Mouse (Mus musculus) MEL (cell line): ENCODE data around the gene Fosl2. TPM values are rescaled to one million over a fixed set of nuclear protein-coding genes. Genes with fewer than 3 reads are reported as not detected.
A peak's percentile ranks its signal among the peaks of the same experiment; 100 is the strongest.

Experiments
- DNase-seq: peaks from one replicate; pipeline ENCODE4 v3.0.0; 2011; ENCODE audit warnings: low read depth, low spot score
- H3K27ac ChIP-seq: 2 replicates; pipeline ENCODE4 v1.5.1; 2012; ENCODE audit warnings: low read depth, mild to moderate bottlenecking, control low read depth, low read length, moderate library complexity; ENCODE audit not compliant: control insufficient read depth
- H3K27me3 ChIP-seq, 2 experiments: fragments of 150-350 bp in 1 of 2; sonication (generic) in 1 of 2; 2 replicates each; pipeline ENCODE4 v1.6.1; 2012; ENCODE audit warnings: low read length in 2 of 2, mild to moderate bottlenecking in 2 of 2, improper control_type of control experiment in 1 of 2, moderate library complexity in 1 of 2; ENCODE audit not compliant: insufficient read depth in 2 of 2, control insufficient read depth in 1 of 2
- H3K36me3 ChIP-seq, 2 experiments: 2 replicates each; pipeline ENCODE4 v1.6.1; 2012 to 2014; ENCODE audit warnings: low read length in 2 of 2, improper control_type of control experiment in 1 of 2, inconsistent platforms in 1 of 2, mild to moderate bottlenecking in 1 of 2; ENCODE audit not compliant: insufficient read depth in 2 of 2, control insufficient read depth in 1 of 2
- H3K4me1 ChIP-seq, 2 experiments: fragments of 150-350 bp in 1 of 2; sonication (generic) in 1 of 2; 2 replicates each; pipeline ENCODE4 v1.6.1; 2012; ENCODE audit warnings: low read length in 2 of 2, improper control_type of control experiment in 1 of 2, mild to moderate bottlenecking in 1 of 2; ENCODE audit not compliant: insufficient read depth in 2 of 2, control insufficient read depth in 1 of 2
- H3K4me3 ChIP-seq, 2 experiments: fragments of 150-350 bp in 1 of 2; sonication (generic) in 1 of 2; 2 replicates each; pipeline ENCODE4 v1.5.1; 2012; ENCODE audit warnings: low read depth in 2 of 2, low read length in 2 of 2, mild to moderate bottlenecking in 2 of 2, moderate library complexity in 2 of 2, control low read depth in 1 of 2, improper control_type of control experiment in 1 of 2; ENCODE audit not compliant: control insufficient read depth in 1 of 2, insufficient read depth in 1 of 2
- H3K79me2 ChIP-seq: 2 replicates; pipeline ENCODE4 v1.6.1; 2012; ENCODE audit warnings: mild to moderate bottlenecking, low read length, moderate library complexity; ENCODE audit not compliant: control insufficient read depth, poor library complexity, insufficient read depth
- H3K9ac ChIP-seq: 2 replicates; pipeline ENCODE4 v1.6.1; 2012; ENCODE audit warnings: low read depth, mild to moderate bottlenecking, control low read depth, low read length, moderate library complexity; ENCODE audit not compliant: control insufficient read depth, poor library complexity, severe bottlenecking
- H3K9me3 ChIP-seq: fragments of 150-350 bp; sonication (generic); replicated peaks from 2 replicates; pipeline ENCODE4 v1.6.1; 2012; ENCODE audit warnings: mild to moderate bottlenecking, low read length, improper control_type of control experiment, moderate library complexity; ENCODE audit not compliant: insufficient read depth
- BHLHE40 ChIP-seq: IDR thresholded peaks from 2 replicates; pipeline ENCODE4 v1.6.1; 2012; ENCODE audit warnings: low read depth, mild to moderate bottlenecking, inconsistent platforms, low read length, improper control_type of control experiment, borderline replicate concordance
- CHD1 ChIP-seq: IDR thresholded peaks from 2 replicates; pipeline ENCODE4 v1.6.1; 2012; ENCODE audit warnings: low read depth, mild to moderate bottlenecking, inconsistent platforms, low read length, improper control_type of control experiment
- CHD2 ChIP-seq: IDR thresholded peaks from 2 replicates; pipeline ENCODE4 v1.6.1; 2011; ENCODE audit warnings: low read length, improper control_type of control experiment
- E2F4 ChIP-seq: IDR thresholded peaks from 2 replicates; pipeline ENCODE4 v1.6.1; 2011; ENCODE audit warnings: low read depth, low read length, improper control_type of control experiment, borderline replicate concordance
- EP300 ChIP-seq, 2 experiments: IDR thresholded peaks; 2 replicates each; pipeline ENCODE4 v1.6.1; 2011; ENCODE audit warnings: improper control_type of control experiment in 2 of 2, low read length in 2 of 2, low read depth in 1 of 2, mild to moderate bottlenecking in 1 of 2
- ETS1 ChIP-seq: IDR thresholded peaks from 2 replicates; pipeline ENCODE4 v1.6.1; 2012; ENCODE audit warnings: low read depth, mild to moderate bottlenecking, inconsistent platforms, low read length, improper control_type of control experiment, moderate library complexity
- GABPA ChIP-seq: IDR thresholded peaks from 2 replicates; pipeline ENCODE4 v1.6.1; 2012; ENCODE audit warnings: low read depth, mild to moderate bottlenecking, inconsistent platforms, low read length, improper control_type of control experiment, moderate library complexity
- GATA1 ChIP-seq: IDR thresholded peaks from 2 replicates; pipeline ENCODE4 v1.6.1; 2011; ENCODE audit warnings: low read depth, low read length, improper control_type of control experiment
- HCFC1 ChIP-seq: IDR thresholded peaks from 2 replicates; pipeline ENCODE4 v1.6.1; 2012; ENCODE audit warnings: low read depth, mild to moderate bottlenecking, inconsistent platforms, low read length, improper control_type of control experiment, moderate library complexity
- MAFK ChIP-seq: IDR thresholded peaks from 2 replicates; pipeline ENCODE4 v1.6.1; 2011; ENCODE audit warnings: low read depth, mild to moderate bottlenecking, low read length, improper control_type of control experiment, borderline replicate concordance
- MAX ChIP-seq: IDR thresholded peaks from 2 replicates; pipeline ENCODE4 v1.6.1; 2011; ENCODE audit warnings: low read length, improper control_type of control experiment
- MEF2A ChIP-seq: IDR thresholded peaks from 2 replicates; pipeline ENCODE4 v1.6.1; 2014; ENCODE audit warnings: low read depth, mild to moderate bottlenecking, inconsistent platforms, low read length, improper control_type of control experiment; ENCODE audit not compliant: poor library complexity, insufficient replicate concordance, severe bottlenecking; ENCODE audit errors: extremely low read depth
- MYC ChIP-seq: IDR thresholded peaks from 2 replicates; pipeline ENCODE4 v1.6.1; 2011; ENCODE audit warnings: low read depth, mild to moderate bottlenecking, low read length, improper control_type of control experiment, moderate library complexity
- NELFE ChIP-seq: IDR thresholded peaks from 2 replicates; pipeline ENCODE4 v1.6.1; 2011; ENCODE audit warnings: low read depth, low read length, improper control_type of control experiment
- NRF1 ChIP-seq: IDR thresholded peaks from 2 replicates; pipeline ENCODE4 v1.6.1; 2014; ENCODE audit warnings: low read depth, mild to moderate bottlenecking, inconsistent platforms, low read length, improper control_type of control experiment, moderate library complexity; ENCODE audit not compliant: poor library complexity, insufficient read depth, severe bottlenecking
- POLR2AphosphoS2 ChIP-seq: IDR thresholded peaks from 2 replicates; pipeline ENCODE4 v1.6.1; 2011; ENCODE audit warnings: low read length, improper control_type of control experiment
- TAL1 ChIP-seq: IDR thresholded peaks from 2 replicates; pipeline ENCODE4 v1.6.1; 2012; ENCODE audit warnings: mild to moderate bottlenecking, inconsistent platforms, low read length, moderate library complexity, mixed read lengths
- TBP ChIP-seq: IDR thresholded peaks from 2 replicates; pipeline ENCODE4 v1.8.0; 2011; ENCODE audit warnings: low read depth, low read length, improper control_type of control experiment
- TCF12 ChIP-seq: IDR thresholded peaks from 2 replicates; pipeline ENCODE4 v1.6.1; 2014; ENCODE audit warnings: low read depth, mild to moderate bottlenecking, inconsistent platforms, low read length, improper control_type of control experiment, moderate library complexity
- USF1 ChIP-seq: IDR thresholded peaks from 2 replicates; pipeline ENCODE4 v1.6.1; 2014; ENCODE audit warnings: low read depth, mild to moderate bottlenecking, inconsistent platforms, low read length, improper control_type of control experiment, moderate library complexity
- ZC3H11A ChIP-seq: IDR thresholded peaks from 2 replicates; pipeline ENCODE4 v1.6.1; 2012; ENCODE audit warnings: low read depth, mild to moderate bottlenecking, inconsistent platforms, low read length, improper control_type of control experiment
- ZNF384 ChIP-seq: IDR thresholded peaks from 2 replicates; pipeline ENCODE4 v1.6.1; 2012; ENCODE audit warnings: low read depth, mild to moderate bottlenecking, inconsistent platforms, low read length, improper control_type of control experiment
- polyA plus RNA-seq, 2 experiments: library from polyadenylated mRNA; stranded (reverse) in 1 of 2; unstranded in 1 of 2; fragments of >175 nt in 1 of 2; fragments of >200 nt in 1 of 2; gene quantifications; 2 replicates each; pipeline versions ENCODE4 v1.2.1 to v1.2.4; 2012; ENCODE audit warnings: low replicate concordance in 2 of 2, low read depth in 1 of 2; ENCODE audit not compliant: insufficient read length in 2 of 2, insufficient read depth in 1 of 2, missing spikeins in 1 of 2
- total RNA-seq: library from RNA; depleted of rRNA; stranded (reverse); fragments of 300-350 nt; gene quantifications from 2 replicates; pipeline ENCODE4 v1.2.3, GENCODE M21; 2012

Fosl2 gene
- total and polyA plus RNA-seq, 3 experiments = 3.3 to 22.1 (median 12.0) TPM

DNA sequence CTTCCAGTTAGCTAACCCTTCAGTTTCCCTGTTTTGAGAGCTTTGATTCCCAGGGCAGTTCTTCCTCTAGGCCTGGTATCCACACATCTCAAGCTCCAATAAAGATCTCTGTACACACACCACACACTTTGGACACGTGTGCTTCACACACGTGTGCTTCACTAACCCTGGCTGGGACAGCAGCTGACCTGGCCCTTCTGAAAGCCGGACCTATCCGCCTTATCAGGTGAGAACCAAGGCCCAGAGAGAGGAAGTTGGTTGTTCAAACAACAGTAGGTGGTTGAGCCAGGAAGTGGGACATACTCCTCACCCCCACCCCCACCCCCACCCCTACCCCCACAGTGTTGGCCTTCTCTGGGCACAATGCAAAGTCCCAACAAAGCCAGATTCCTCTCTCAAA lies 24.9 kb upstream of the Fosl2 start:
- no peak overlapping the region for H3K9ac ChIP-seq
- peaks cover 0 to 27% of the 10 kb centered on the region in 2 experiments; a peak in 2 of 4 replicates for H3K36me3 ChIP-seq
- no peaks in the 10 kb centered on the region; a peak in 1 of 4 replicates for H3K27me3 ChIP-seq
- peaks cover 4 to 39% of the 10 kb centered on the region in 2 experiments for H3K4me1 ChIP-seq
- no peaks in the 10 kb centered on the region for H3K9me3 ChIP-seq
- H3K27ac ChIP-seq = no peak overlapping the region
- peak; percentile 23 for DNase-seq
- TF ChIP-seq TCF12 (no peak), ETS1 (no peak), TAL1 (peak; percentile 25; the same call in 1 of the 2 replicates), NRF1 (no peak), GATA1 (no peak), MEF2A (no peak), MYC (0 out of 2 replicates have a peak, but pooled peaks have one; percentile 17), MAX (peak; percentile 45; the same call in 1 of the 2 replicates), BHLHE40 (no peak), USF1 (no peak), NELFE (no peak), E2F4 (no peak), CHD1 (no peak), CHD2 (no peak), EP300 (IDR thresholded peaks at IDR 0.05; ENCODE audit: low read depth in 1 of 2, low read length in 2 of 2) (peak in 1 of 2 experiments; percentile 28; a peak in 2 of 4 replicates)
- TF ChIP-seq, all 39 proteins: peak for 4
- no peak overlapping the region for H3K4me3 ChIP-seq
- H3K79me2 ChIP-seq = no peaks in the 10 kb centered on the region

GRCm38 (mm10) chr5:32112206-32112916 lies 23.2 kb upstream of the Fosl2 start:
- H3K27me3 ChIP-seq = no peaks in the 10 kb centered on the region; a peak in 2 of 4 replicates
- peak overlapping the region; percentile 10; the same call in 1 of the 2 replicates for H3K9ac ChIP-seq
- peaks cover 4 to 39% of the 10 kb centered on the region in 2 experiments for H3K4me1 ChIP-seq
- H3K79me2 ChIP-seq = no peaks in the 10 kb centered on the region
- no peaks in the 10 kb centered on the region for H3K9me3 ChIP-seq
- peaks cover 0 to 27% of the 10 kb centered on the region in 2 experiments; a peak in 2 of 4 replicates for H3K36me3 ChIP-seq
- H3K4me3 ChIP-seq = no peak overlapping the region
- no peak overlapping the region for H3K27ac ChIP-seq
- peak; percentile 83 for DNase-seq
- no peak for TF ChIP-seq MAFK
- TF ChIP-seq EP300 (IDR thresholded peaks at IDR 0.05; ENCODE audit: low read depth in 1 of 2, low read length in 2 of 2) = peak; percentile 23 to 66; a peak in 3 of 4 replicates
- no peak for TF ChIP-seq BHLHE40
- TF ChIP-seq GABPA = no peak
- TF ChIP-seq USF1 = no peak
- TF ChIP-seq ZC3H11A = no peak
- TF ChIP-seq HCFC1 = no peak
- TF ChIP-seq CHD1 = no peak
- TF ChIP-seq TBP = 0 out of 2 replicates have a peak, but pooled peaks have one; percentile 18
- TF ChIP-seq POLR2AphosphoS2 = no peak
- TF ChIP-seq ZNF384 = no peak
